ENCODE assay signal across 24 mouse cellular contexts in the genomic region with DNA sequence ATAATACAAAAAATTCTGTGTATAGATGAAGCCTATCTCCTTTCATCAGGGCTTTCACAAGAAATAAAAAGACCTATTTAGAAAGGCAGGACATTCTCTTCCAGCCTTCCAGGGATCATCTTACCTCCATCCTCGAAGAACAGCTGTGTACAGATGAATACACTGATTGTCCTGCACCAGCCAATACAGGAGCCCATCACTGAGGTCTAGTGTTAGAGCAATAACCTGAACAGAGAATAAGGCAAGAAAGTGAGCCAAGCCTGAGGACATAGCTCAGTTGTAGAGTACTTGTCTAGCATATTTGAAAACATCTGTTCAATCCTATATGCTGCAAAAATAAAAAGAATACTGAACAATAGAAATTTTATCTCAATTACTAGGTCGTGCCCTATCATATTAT.
"Had no signal": no experiment of that assay in that cellular context is flagged by ENCODE, and none has a peak within 500 bp of the region (broad histone marks: within the 10 kb centered on the region; RNA-seq: fewer than 3 reads in every experiment).

No protein-coding gene starts in this region.

- H3K4me3 ChIP-seq: heart, adult 2 months; heart, embryonic 13.5 days; heart, embryonic 15.5 days; hindbrain, embryonic 13.5 days; hindbrain, embryonic 15.5 days; kidney, embryonic 15.5 days; left cerebral cortex, adult 2 months; limb, embryonic 15.5 days; liver, embryonic 12.5 days had no signal

- ATAC-seq: hindbrain, postnatal 0 days; intestine, embryonic 16.5 days; liver, embryonic 12.5 days had no signal

- H3K9ac ChIP-seq: heart, embryonic 13.5 days; heart, embryonic 15.5 days; hindbrain, embryonic 13.5 days; hindbrain, embryonic 15.5 days; kidney, embryonic 15.5 days; limb, embryonic 15.5 days; liver, embryonic 12.5 days; liver, embryonic 14.5 days had no signal

- H3K27ac ChIP-seq: heart, adult 2 months; heart, embryonic 13.5 days; heart, embryonic 15.5 days; hindbrain, embryonic 13.5 days; hindbrain, embryonic 15.5 days; hindbrain, postnatal 0 days; kidney, embryonic 15.5 days; kidney, postnatal 0 days; left cerebral cortex, adult 2 months; limb, embryonic 15.5 days; liver, embryonic 12.5 days; liver, embryonic 14.5 days had no signal

- H3K27me3 ChIP-seq: heart, embryonic 13.5 days; heart, embryonic 15.5 days; hindbrain, embryonic 13.5 days; hindbrain, embryonic 15.5 days; kidney, embryonic 15.5 days; limb, embryonic 15.5 days; liver, embryonic 12.5 days had no signal

- DNase-seq: gastrocnemius, postnatal 14 days; gastrocnemius, postnatal 36 days; heart, adult 11 months; heart, adult 2 months; heart, postnatal 14 days; heart, postnatal 36 days; kidney, adult 11 months; kidney, adult 2 months; kidney, adult 9 months; kidney, postnatal 14 days; kidney, postnatal 36 days had no signal

- H3K4me2 ChIP-seq: heart, embryonic 11.5 days; heart, embryonic 13.5 days; heart, embryonic 15.5 days; hindbrain, embryonic 13.5 days; hindbrain, embryonic 15.5 days; kidney, embryonic 15.5 days; limb, embryonic 15.5 days; liver, embryonic 12.5 days had no signal

- H3K36me3 ChIP-seq: heart, embryonic 13.5 days; heart, embryonic 15.5 days; hindbrain, embryonic 13.5 days; hindbrain, embryonic 15.5 days; kidney, embryonic 15.5 days; limb, embryonic 15.5 days; liver, embryonic 12.5 days had no signal

- H3K4me1 ChIP-seq: heart, embryonic 15.5 days; hindbrain, embryonic 13.5 days; hindbrain, embryonic 15.5 days; kidney, embryonic 15.5 days; limb, embryonic 15.5 days had no signal

- H3K9me3 ChIP-seq: heart, embryonic 13.5 days; heart, embryonic 15.5 days; hindbrain, embryonic 13.5 days; hindbrain, embryonic 15.5 days; kidney, embryonic 15.5 days; limb, embryonic 15.5 days; liver, embryonic 12.5 days had no signal
